Mouse (Mus musculus) heart, embryonic 12.5 days (tissue): ENCODE data around the gene Trim12a. TPM values are rescaled to one million over a fixed set of nuclear protein-coding genes. Genes with fewer than 3 reads are reported as not detected.
A peak's percentile ranks its signal among the peaks of the same experiment; 100 is the strongest.
"Not testable (repeated sequence)": the region's sequence is repeated elsewhere in the genome, so short reads cannot be mapped to it uniquely, and the experiment has no call there.

ENCODE experiments used
- ATAC-seq: fragments of 200-750 bp; cut with Nextera tagmentation; 2 replicates; pipeline ENCODE4 v1.8.0; 2017; ENCODE audit warnings: moderate TSS enrichment, moderate library complexity; ENCODE audit not compliant: insufficient number of reproducible peaks, low FRiP score
- H3K27ac ChIP-seq: fragments of 300-500 bp; sonication (generic); 2 replicates; pipeline ENCODE4 v1.5.1; 2016; ENCODE audit warnings: mild to moderate bottlenecking, moderate library complexity; ENCODE audit not compliant: poor library complexity, severe bottlenecking
- H3K27me3 ChIP-seq: fragments of 300-500 bp; sonication (generic); replicated peaks from 2 replicates; pipeline ENCODE4 v1.6.1; 2016; ENCODE audit warnings: mild to moderate bottlenecking, moderate library complexity
- H3K36me3 ChIP-seq: fragments of 300-500 bp; sonication (generic); 2 replicates; pipeline ENCODE4 v1.6.1; 2016; ENCODE audit warnings: mild to moderate bottlenecking, moderate library complexity
- H3K4me1 ChIP-seq: fragments of 300-500 bp; sonication (generic); replicated peaks from 2 replicates; pipeline ENCODE4 v1.6.1; 2016; ENCODE audit warnings: mild to moderate bottlenecking
- H3K4me2 ChIP-seq: fragments of 300-500 bp; sonication (generic); 2 replicates; pipeline ENCODE4 v1.6.1; 2016; ENCODE audit warnings: mild to moderate bottlenecking, moderate library complexity
- H3K4me3 ChIP-seq: fragments of 300-500 bp; sonication (generic); 2 replicates; pipeline ENCODE4 v1.5.1; 2016; ENCODE audit warnings: mild to moderate bottlenecking
- H3K9ac ChIP-seq: fragments of 300-500 bp; sonication (generic); 2 replicates; pipeline ENCODE4 v1.6.1; 2016; ENCODE audit warnings: mild to moderate bottlenecking, moderate library complexity
- H3K9me3 ChIP-seq: fragments of 300-500 bp; sonication (generic); replicated peaks from 2 replicates; pipeline ENCODE4 v1.6.1; 2016; ENCODE audit warnings: mild to moderate bottlenecking, moderate library complexity
- WGBS: fragments of 180-500 bp; shearing (Covaris S2); methylation state at CpG from one replicate; pipeline ENCODE4 v1.1.7; 2016; 5-methylcytosine and 5-hydroxymethylcytosine counted together
- polyA plus RNA-seq: library from polyadenylated mRNA; unstranded; fragments of >200 nt; fragmentation: Nextera tagmentation; extraction: Ambion mirVana; gene quantifications from 2 replicates; pipeline ENCODE4 v1.2.1, GENCODE M21; 2016

The Trim12a gene
- 10.0 and 11.8 TPM in 2 replicates for polyA plus RNA-seq

- not testable (repeated sequence) for H3K36me3 ChIP-seq, H3K9me3 ChIP-seq, H3K4me1 ChIP-seq, H3K27me3 ChIP-seq
- whole genome bisulfite sequencing, result 17% methylated on average over 4 of the region's 4 CpGs
- Histone ChIP-seq H3K9ac (peak within 1 kb of the TSS; percentile 19; the same call in 1 of the 2 replicates), H3K27ac (peak within 1 kb of the TSS; percentile 75), H3K4me3 (peak within 1 kb of the TSS; percentile 48), H3K4me2 (peak within 1 kb of the TSS; percentile 54)
- peak; percentile 94 for ATAC-seq
Observed at GRCm38 (mm10) chr7:104315369-104316080, at the start of gene Trim12a. Gene Trim12a (minus strand): TSS chr7:104315466.

- 0 out of 2 replicates have a peak overlapping the region, but pooled peaks have one; percentile 53 for H3K4me3 ChIP-seq
- no peak overlapping the region for H3K9ac ChIP-seq
- H3K9me3 ChIP-seq, result no peaks in the 10 kb centered on the region
- H3K27me3 ChIP-seq, result no peaks in the 10 kb centered on the region
- peak; percentile 28; the same call in 1 of the 2 replicates for ATAC-seq
- 56% methylated on average over 2 of the region's 2 CpGs for whole genome bisulfite sequencing
- peak overlapping the region; percentile 74 for H3K4me2 ChIP-seq
- H3K36me3 ChIP-seq, result no peaks in the 10 kb centered on the region
- H3K4me1 ChIP-seq, result peaks cover 7% of the 10 kb centered on the region; the same call in 1 of the 2 replicates
- peak overlapping the region; percentile 83 for H3K27ac ChIP-seq
Observed at GRCm38 (mm10) chr7:104353600-104353967, 38.3 kb upstream of the Trim12a start.

DNA sequence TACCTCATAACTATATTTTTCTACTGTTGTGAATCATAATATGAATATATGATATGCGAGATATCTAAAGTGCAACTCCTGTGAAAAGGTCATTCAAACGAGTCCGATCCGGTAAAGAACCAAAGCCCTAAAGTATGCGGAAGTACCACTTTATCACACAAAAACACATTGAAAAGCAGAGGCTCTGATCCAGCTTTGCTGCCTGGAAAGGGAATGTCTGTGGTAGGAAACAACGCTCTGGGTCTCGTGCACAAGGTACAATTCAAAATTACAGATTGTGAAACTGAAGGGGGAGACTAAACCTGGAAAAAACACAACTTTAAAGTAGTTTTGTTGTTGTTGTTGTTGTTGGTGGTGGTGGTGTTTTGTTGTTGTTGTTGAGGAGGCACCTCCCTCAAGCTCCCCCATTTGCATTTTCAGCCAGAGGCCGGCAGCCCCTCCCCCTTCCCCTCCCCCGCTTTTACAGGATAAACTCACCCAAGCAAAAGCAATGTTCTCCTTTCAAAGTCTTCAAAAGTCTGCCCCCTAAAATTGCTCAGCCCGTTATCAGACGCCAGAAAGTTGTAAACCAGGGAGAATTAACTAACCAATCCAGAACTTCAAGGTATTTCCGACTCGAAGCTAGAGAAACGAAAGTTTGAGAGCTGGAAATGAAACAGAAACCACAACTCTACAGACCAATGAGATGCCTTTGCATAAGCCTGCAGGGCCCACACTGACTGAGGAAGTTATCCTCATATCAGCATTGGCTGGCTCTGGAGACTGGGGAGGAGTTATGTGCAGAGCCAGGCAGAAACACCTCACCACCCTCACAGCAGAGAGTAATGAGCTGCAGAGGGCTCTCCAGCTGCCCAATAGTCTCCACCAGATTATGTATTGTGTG is 37.7 kb upstream of the Trim12a start, which contains the start of gene Trim12c:
Gene Trim12c (minus strand): TSS at position 646 of the 883 bp plus-strand sequence.
- peak within 1 kb of the TSS; percentile 74 for H3K4me2 ChIP-seq
- WGBS, result 3% methylated on average over 14 of the region's 14 CpGs
- H3K27ac ChIP-seq, result peak within 1 kb of the TSS; percentile 83
- no peaks in the 10 kb centered on the region for H3K36me3 ChIP-seq
- peak within 1 kb of the TSS; percentile 48; the same call in 1 of the 2 replicates for H3K9ac ChIP-seq
- no peaks in the 10 kb centered on the region for H3K27me3 ChIP-seq
- H3K9me3 ChIP-seq, result no peaks in the 10 kb centered on the region
- peak; percentile 100 for ATAC-seq
- H3K4me1 ChIP-seq, result peaks cover 7% of the 10 kb centered on the region; the same call in 1 of the 2 replicates
- peak within 1 kb of the TSS; percentile 53 for H3K4me3 ChIP-seq

GRCm38 (mm10) chr7:104348043-104348442 is 32.8 kb upstream of the Trim12a start:
- not testable (repeated sequence) for H3K27ac ChIP-seq, H3K9me3 ChIP-seq, H3K27me3 ChIP-seq, H3K4me3 ChIP-seq, ATAC-seq, H3K9ac ChIP-seq, H3K4me1 ChIP-seq, H3K4me2 ChIP-seq
- H3K36me3 ChIP-seq, result peaks cover 16% of the 10 kb centered on the region
- 75% methylated on average over 4 of the region's 4 CpGs for WGBS

GRCm38 (mm10) chr7:104340744-104341143 is 25.5 kb upstream of the Trim12a start:
- H3K9ac ChIP-seq, H3K27me3 ChIP-seq, H3K9me3 ChIP-seq, H3K27ac ChIP-seq, H3K4me3 ChIP-seq, H3K4me2 ChIP-seq, H3K4me1 ChIP-seq: not testable (repeated sequence)
- H3K36me3 ChIP-seq, result peaks cover 16% of the 10 kb centered on the region
- peak; percentile 66; the same call in 1 of the 2 replicates for ATAC-seq
- WGBS, result 80% methylated on average over 4 of the region's 4 CpGs

GRCm38 (mm10) chr7:104335547-104335946 is 20.3 kb upstream of the Trim12a start:
- not testable (repeated sequence) for H3K27ac ChIP-seq, H3K4me3 ChIP-seq, H3K27me3 ChIP-seq, ATAC-seq, H3K9me3 ChIP-seq, H3K4me1 ChIP-seq, H3K36me3 ChIP-seq, H3K9ac ChIP-seq, H3K4me2 ChIP-seq
- 66% methylated on average over 3 of the region's 3 CpGs for WGBS

- WGBS, result 67% methylated on average over 2 of the region's 2 CpGs
- H3K4me2 ChIP-seq, H3K9ac ChIP-seq, H3K36me3 ChIP-seq, H3K9me3 ChIP-seq, H3K4me1 ChIP-seq, ATAC-seq, H3K4me3 ChIP-seq, H3K27me3 ChIP-seq, H3K27ac ChIP-seq: not testable (repeated sequence)
Observed at GRCm38 (mm10) chr7:104329171-104329570, 13.9 kb upstream of the Trim12a start, which contains the start of gene Trim34b. Gene Trim34b (plus strand): TSS chr7:104329471.

- Histone ChIP-seq H3K36me3 (no peaks in the 10 kb centered on the region), H3K9me3 (no peaks in the 10 kb centered on the region), H3K9ac (no peak overlapping the region), H3K4me2 (no peak overlapping the region), H3K4me3 (no peak overlapping the region), H3K27me3 (no peaks in the 10 kb centered on the region), H3K27ac (no peak overlapping the region), H3K4me1 (no peaks in the 10 kb centered on the region)
- ATAC-seq, result no peak
- WGBS, result 61% methylated on average over 9 of the region's 9 CpGs
Observed at GRCm38 (mm10) chr7:104322028-104322427, 6.8 kb upstream of the Trim12a start.

- ATAC-seq, result peak; percentile 77
- peak overlapping the region; percentile 19; the same call in 1 of the 2 replicates for H3K9ac ChIP-seq
- H3K27me3 ChIP-seq, result no peaks in the 10 kb centered on the region
- H3K4me2 ChIP-seq, result peak overlapping the region; percentile 54
- H3K27ac ChIP-seq, result peak overlapping the region; percentile 75
- H3K9me3 ChIP-seq, result no peaks in the 10 kb centered on the region
- H3K36me3 ChIP-seq, result no peaks in the 10 kb centered on the region
- H3K4me1 ChIP-seq, result no peaks in the 10 kb centered on the region
- H3K4me3 ChIP-seq, result peak overlapping the region; percentile 48
- WGBS, result 6% methylated on average over 15 of the region's 15 CpGs
Observed at GRCm38 (mm10) chr7:104314796-104315353, 391 bp downstream of the Trim12a start.

DNA sequence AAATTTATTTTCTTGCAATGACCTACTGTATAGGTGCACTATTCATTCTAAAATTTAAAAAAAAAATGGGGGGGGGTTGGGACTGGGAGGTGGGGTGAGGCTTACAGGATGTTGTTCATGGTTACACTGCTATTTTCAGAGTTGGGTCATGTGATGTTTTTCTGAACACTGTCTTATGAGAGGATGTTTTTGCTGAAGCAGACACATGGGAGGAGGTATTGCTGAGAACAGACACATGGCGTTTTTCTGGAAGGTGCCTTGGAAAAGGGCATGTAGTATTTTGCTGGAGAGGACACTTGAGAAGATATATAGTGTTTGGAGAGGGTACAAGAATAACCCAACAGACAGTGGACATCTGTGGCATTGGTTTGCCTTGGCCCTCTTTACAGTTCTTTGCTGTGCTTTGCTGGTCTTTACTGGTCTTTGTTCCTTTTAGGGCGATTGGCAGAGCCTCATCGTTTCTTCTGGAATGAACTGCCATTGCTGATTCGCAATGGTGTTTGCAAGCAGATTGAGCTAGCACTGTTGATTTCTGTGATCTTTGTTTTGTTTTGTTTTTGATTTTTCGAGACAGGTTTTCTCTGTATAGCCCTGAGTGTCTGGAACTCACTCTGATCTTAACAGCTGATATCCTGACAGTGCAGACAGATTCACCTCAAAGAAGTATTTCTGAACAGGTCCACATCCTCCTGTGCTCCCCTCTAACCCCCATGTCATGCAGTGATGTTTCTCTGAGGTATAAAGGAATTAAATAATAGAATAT is 23.4 kb downstream of the Trim12a start:
- no peak for ATAC-seq
- Histone ChIP-seq H3K4me2 (no peak overlapping the region), H3K9ac (no peak overlapping the region), H3K4me1 (0 out of 2 replicates have a peak, but pooled peaks cover 3% of the 10 kb centered on the region), H3K9me3 (no peaks in the 10 kb centered on the region; the same call in 1 of the 2 replicates), H3K36me3 (no peaks in the 10 kb centered on the region), H3K27ac (no peak overlapping the region), H3K27me3 (no peaks in the 10 kb centered on the region), H3K4me3 (no peak overlapping the region)
- WGBS, result 71% methylated on average over 5 of the region's 5 CpGs
